Mouse (Mus musculus) neural tube, embryonic 15.5 days (tissue): ENCODE measurements around the gene Pnmal2. TPM values are rescaled to one million over a fixed set of nuclear protein-coding genes. Genes with fewer than 3 reads are reported as not detected.
A peak's percentile ranks its signal among the peaks of the same experiment; 100 is the strongest.
"Not testable (repeated sequence)": the region's sequence is repeated elsewhere in the genome, so short reads cannot be mapped to it uniquely, and the experiment has no call there.

Experiments
- ATAC-seq: fragments of 200-750 bp; cut with Nextera tagmentation; 2 replicates; pipeline ENCODE4 v1.8.0; 2017; ENCODE audit warnings: mild to moderate bottlenecking, moderate TSS enrichment, moderate library complexity; ENCODE audit not compliant: low FRiP score
- H3K27ac ChIP-seq: fragments of 300-500 bp; sonication (generic); replicated peaks from 2 replicates; pipeline ENCODE4 v1.5.1; 2015; ENCODE audit warnings: mild to moderate bottlenecking, inconsistent platforms
- H3K27me3 ChIP-seq: fragments of 300-500 bp; sonication (generic); replicated peaks from 2 replicates; pipeline ENCODE4 v1.6.1; 2015; ENCODE audit warnings: inconsistent platforms
- H3K36me3 ChIP-seq: fragments of 300-500 bp; sonication (generic); 2 replicates; pipeline ENCODE4 v1.6.1; 2015; ENCODE audit warnings: inconsistent platforms
- H3K4me1 ChIP-seq: fragments of 300-500 bp; sonication (generic); 2 replicates; pipeline ENCODE4 v1.6.1; 2015; ENCODE audit warnings: inconsistent platforms
- H3K4me2 ChIP-seq: fragments of 300-500 bp; sonication (generic); 2 replicates; pipeline ENCODE4 v1.6.1; 2015; ENCODE audit warnings: inconsistent platforms, mild to moderate bottlenecking, moderate library complexity
- H3K4me3 ChIP-seq: fragments of 300-500 bp; sonication (generic); replicated peaks from 2 replicates; pipeline ENCODE4 v1.5.1; 2015; ENCODE audit warnings: mild to moderate bottlenecking, inconsistent platforms
- H3K9ac ChIP-seq: fragments of 300-500 bp; sonication (generic); replicated peaks from 2 replicates; pipeline ENCODE4 v1.6.1; 2015; ENCODE audit warnings: mild to moderate bottlenecking, inconsistent platforms
- H3K9me3 ChIP-seq: fragments of 300-500 bp; sonication (generic); replicated peaks from 2 replicates; pipeline ENCODE4 v1.6.1; 2016; ENCODE audit warnings: inconsistent platforms
- WGBS: fragments of 180-500 bp; shearing (Covaris S2); methylation state at CpG from one replicate; pipeline ENCODE4 v1.1.7; 2015; ENCODE audit warnings: mixed read lengths; 5-methylcytosine and 5-hydroxymethylcytosine counted together
- polyA plus RNA-seq: library from polyadenylated mRNA; unstranded; fragments of >200 nt; fragmentation: Nextera tagmentation; extraction: Ambion mirVana; gene quantifications from 2 replicates; pipeline ENCODE4 v1.2.1, GENCODE M21; 2015

Gene Pnmal2
- polyA plus RNA-seq, 1 experiment from 2014 or later = 137 TPM

DNA sequence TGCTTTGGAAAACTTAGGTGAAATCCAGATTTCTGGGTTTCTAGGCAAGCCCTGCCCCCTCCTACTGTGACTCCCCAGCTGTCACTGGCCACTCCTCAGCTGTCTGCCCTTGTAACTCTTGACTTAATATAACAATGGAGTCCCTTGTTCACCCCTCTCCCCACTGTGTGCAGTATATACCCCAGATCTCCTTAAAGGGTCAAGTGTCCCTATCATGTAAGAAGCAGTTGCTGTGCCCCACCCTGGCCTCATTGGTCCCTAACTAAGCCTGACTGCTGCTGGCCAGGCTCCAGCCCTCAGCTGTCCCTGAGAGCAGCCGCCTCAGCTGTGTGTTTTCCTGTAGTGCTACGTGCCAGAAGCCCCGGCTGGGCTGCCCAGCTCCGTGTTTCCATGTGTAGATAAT lies 3.5 kb downstream of the Pnmal2 start:
- ATAC-seq = no peak
- peaks cover 84% of the 10 kb centered on the region for H3K4me1 ChIP-seq
- 0% methylated on average over 4 of the region's 4 CpGs for WGBS

DNA sequence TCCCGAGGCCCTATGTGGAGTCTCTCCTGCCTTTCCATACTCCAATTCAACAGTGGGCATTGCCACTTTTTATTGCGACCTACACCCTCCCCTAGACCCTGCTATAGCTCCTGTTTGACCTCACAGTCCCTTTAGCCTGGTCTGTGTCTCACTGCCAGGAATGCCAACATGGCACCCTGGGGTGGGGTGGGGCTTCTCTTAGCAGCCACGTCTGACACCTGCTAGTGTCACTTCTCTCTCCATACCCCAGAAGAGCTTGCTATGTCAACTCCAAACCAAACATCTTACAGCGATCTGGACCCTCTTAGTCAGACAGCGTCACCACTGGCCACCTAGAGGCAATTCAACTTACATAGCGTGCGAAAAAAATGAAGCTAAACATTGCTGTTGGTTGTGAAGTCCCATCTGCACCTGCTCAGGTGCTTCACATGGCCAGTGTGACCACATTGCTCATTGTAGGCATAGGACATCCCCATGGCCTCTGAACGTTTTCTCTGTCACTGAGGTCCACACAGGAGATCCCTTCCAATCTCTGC lies 4.5 kb downstream of the Pnmal2 start:
- H3K27me3 ChIP-seq = no peaks in the 10 kb centered on the region
- H3K27ac ChIP-seq = peak overlapping the region; percentile 81
- H3K4me1 ChIP-seq = peaks cover 74% of the 10 kb centered on the region
- WGBS = 56% methylated on average over 8 of the region's 8 CpGs
- peak overlapping the region; percentile 68 for H3K4me3 ChIP-seq
- no peak for ATAC-seq
- H3K4me2 ChIP-seq = peak overlapping the region; percentile 93
- H3K9ac ChIP-seq = peak overlapping the region; percentile 90; the same call in 1 of the 2 replicates
- H3K36me3 ChIP-seq = no peaks in the 10 kb centered on the region; the same call in 1 of the 2 replicates
- no peaks in the 10 kb centered on the region for H3K9me3 ChIP-seq

More for the DNA sequence above, 3.5 kb downstream of the Pnmal2 start:
- peak overlapping the region; percentile 68 for H3K4me3 ChIP-seq
- peak overlapping the region; percentile 93 for H3K27ac ChIP-seq
- H3K27me3 ChIP-seq = no peaks in the 10 kb centered on the region
- peak overlapping the region; percentile 93 for H3K4me2 ChIP-seq
- no peaks in the 10 kb centered on the region for H3K9me3 ChIP-seq
- peak overlapping the region; percentile 90 for H3K9ac ChIP-seq
- no peaks in the 10 kb centered on the region; the same call in 1 of the 2 replicates for H3K36me3 ChIP-seq

DNA sequence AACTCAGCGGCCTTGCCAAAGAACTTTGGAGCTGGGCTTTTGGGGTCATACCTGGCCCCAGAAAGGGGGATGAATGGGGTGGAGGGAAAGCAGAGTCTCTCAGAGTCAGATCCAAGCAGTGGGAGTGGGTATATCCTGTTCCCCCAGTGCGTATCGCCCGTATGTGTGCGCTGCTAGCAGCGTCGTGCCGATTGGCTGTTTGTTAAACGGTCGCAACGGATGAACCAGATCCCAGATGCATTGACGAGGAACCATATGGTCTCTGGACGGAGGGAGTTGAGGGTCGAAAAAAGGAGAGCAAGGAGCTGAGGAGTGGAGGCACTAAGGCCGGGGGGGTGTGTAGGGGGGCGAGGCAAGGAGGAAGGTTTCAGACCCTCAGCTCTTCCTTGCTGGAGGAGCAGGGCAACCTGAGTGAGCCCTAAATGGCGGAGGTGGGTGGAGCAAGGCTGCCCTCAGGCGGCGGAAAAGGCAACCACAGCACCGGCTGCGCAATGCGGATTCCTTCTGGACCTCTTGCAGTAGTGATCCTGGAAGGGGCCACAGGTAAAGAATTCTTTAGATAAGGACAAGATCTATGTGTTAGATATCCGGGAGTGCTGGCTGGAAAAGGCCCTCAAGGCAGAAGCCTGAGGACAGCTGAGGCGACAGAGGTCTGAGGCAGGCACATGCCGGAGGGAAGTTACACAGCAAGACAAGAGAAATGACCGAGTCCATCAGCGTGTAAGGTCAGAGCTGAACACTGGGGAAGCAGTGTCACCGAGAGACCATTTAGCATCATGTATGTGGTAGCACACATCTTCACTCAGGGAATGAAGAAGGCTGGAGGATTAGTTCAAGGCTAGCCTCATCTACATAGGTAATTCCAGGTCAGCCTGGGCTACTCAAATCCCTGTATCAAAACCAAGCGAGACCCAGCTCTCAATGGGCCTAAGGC lies 5.7 kb downstream of the Pnmal2 start:
- WGBS = 11% methylated on average over 29 of the region's 29 CpGs
- no peaks in the 10 kb centered on the region for H3K27me3 ChIP-seq
- peak overlapping the region; percentile 35 for H3K9ac ChIP-seq
- H3K4me3 ChIP-seq = peak overlapping the region; percentile 68
- H3K9me3 ChIP-seq = no peaks in the 10 kb centered on the region
- H3K27ac ChIP-seq = peak overlapping the region; percentile 81
- H3K4me1 ChIP-seq = peaks cover 68% of the 10 kb centered on the region
- no peaks in the 10 kb centered on the region; the same call in 1 of the 2 replicates for H3K36me3 ChIP-seq
- peak overlapping the region; percentile 93 for H3K4me2 ChIP-seq
- peak; percentile 67 for ATAC-seq

DNA sequence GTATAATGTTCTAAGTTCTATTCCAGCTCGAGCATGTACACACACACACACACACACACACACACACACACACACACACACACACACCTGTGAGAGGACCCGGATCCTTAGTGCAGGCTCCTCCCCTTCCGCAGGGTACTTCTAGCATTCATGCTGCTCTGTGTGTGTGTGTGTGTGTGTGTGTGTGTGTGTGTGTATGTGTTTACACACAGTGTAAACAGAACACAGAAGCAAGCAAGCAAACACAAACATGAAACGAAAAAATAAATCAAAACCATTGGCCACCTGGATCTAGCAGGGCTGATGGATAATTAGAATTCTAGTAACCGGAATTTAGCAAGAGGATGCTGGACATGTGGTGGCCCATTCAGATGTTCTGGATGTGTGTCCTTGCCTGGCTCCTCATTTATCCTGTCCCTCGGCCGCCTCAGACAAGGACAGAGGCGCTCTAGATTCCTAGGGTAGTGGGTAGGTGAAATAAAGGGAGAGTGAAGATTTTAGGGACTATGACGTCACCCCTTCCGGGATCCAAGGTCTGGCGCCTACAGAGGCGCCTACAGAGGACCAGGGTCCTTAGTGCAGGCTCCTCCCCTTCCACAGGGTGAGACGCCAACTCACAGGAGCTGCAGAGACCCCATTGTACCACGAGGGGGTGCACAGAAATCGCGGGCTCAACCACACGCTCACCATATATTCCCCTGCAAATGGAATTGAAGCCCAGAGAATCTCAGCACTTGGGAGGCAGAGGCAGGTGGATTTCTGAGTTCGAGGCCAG lies 6.6 kb downstream of the Pnmal2 start:
- H3K4me3 ChIP-seq = no peak overlapping the region
- WGBS = 26% methylated on average over 18 of the region's 18 CpGs
- H3K9ac ChIP-seq = no peak overlapping the region
- no peaks in the 10 kb centered on the region for H3K9me3 ChIP-seq
- H3K27ac ChIP-seq = peak overlapping the region; percentile 81
- peak overlapping the region; percentile 93; the same call in 1 of the 2 replicates for H3K4me2 ChIP-seq
- no peaks in the 10 kb centered on the region; the same call in 1 of the 2 replicates for H3K36me3 ChIP-seq
- peaks cover 59% of the 10 kb centered on the region for H3K4me1 ChIP-seq
- ATAC-seq = peak; percentile 54
- H3K27me3 ChIP-seq = no peaks in the 10 kb centered on the region

DNA sequence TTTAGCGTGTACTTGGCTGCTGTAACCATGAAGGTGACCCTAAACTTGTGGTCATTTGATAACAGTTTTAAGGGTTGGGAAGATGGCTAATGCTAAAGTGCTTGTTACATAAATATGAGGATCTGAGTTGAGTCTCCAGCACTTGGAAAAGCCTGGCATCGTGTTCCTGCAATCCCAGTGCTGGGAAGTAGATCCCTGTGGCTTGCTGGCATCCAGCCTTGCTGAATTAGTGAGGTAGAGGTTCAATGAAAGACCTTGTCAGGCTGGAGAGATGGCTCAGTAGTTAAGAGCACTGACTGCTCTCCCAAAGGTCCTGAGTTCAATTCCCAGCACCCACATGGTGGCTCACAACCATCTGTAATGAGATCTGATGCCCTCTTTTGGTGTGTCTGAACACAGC lies 9.3 kb downstream of the Pnmal2 start:
- H3K9me3 ChIP-seq, H3K4me2 ChIP-seq, H3K27ac ChIP-seq, H3K27me3 ChIP-seq, ATAC-seq, H3K9ac ChIP-seq, H3K4me3 ChIP-seq, H3K36me3 ChIP-seq: not testable (repeated sequence)
- 68% methylated on average over 2 of the region's 2 CpGs for WGBS
- H3K4me1 ChIP-seq = peaks cover 55% of the 10 kb centered on the region

DNA sequence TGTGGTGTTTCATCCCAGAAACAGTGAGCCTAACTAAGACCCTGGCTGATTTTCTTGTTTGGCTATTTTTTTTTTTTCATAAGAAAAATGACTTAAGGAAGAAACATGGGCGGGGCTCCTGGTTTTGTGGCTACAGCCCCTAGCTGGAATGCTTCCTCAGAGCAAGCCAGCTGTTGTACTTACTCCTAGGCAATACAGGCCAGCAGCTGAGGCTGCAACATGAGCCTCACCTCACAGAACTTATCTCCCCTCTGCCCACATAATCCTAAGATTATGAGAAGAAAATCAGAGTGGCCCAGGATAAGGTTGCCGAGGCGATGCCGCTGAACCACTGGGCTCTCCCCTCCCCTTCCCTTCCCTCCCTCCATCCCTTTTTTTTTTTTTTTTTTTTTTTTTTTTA lies 11.2 kb downstream of the Pnmal2 start:
- no peak overlapping the region for H3K4me3 ChIP-seq
- no peak overlapping the region for H3K9ac ChIP-seq
- no peak for ATAC-seq
- no peaks in the 10 kb centered on the region for H3K36me3 ChIP-seq
- H3K27me3 ChIP-seq = no peaks in the 10 kb centered on the region
- WGBS = 90% methylated on average over 4 of the region's 4 CpGs
- no peaks in the 10 kb centered on the region for H3K9me3 ChIP-seq
- H3K4me2 ChIP-seq = no peak overlapping the region
- H3K27ac ChIP-seq = peak overlapping the region; percentile 89
- H3K4me1 ChIP-seq = peaks cover 53% of the 10 kb centered on the region

DNA sequence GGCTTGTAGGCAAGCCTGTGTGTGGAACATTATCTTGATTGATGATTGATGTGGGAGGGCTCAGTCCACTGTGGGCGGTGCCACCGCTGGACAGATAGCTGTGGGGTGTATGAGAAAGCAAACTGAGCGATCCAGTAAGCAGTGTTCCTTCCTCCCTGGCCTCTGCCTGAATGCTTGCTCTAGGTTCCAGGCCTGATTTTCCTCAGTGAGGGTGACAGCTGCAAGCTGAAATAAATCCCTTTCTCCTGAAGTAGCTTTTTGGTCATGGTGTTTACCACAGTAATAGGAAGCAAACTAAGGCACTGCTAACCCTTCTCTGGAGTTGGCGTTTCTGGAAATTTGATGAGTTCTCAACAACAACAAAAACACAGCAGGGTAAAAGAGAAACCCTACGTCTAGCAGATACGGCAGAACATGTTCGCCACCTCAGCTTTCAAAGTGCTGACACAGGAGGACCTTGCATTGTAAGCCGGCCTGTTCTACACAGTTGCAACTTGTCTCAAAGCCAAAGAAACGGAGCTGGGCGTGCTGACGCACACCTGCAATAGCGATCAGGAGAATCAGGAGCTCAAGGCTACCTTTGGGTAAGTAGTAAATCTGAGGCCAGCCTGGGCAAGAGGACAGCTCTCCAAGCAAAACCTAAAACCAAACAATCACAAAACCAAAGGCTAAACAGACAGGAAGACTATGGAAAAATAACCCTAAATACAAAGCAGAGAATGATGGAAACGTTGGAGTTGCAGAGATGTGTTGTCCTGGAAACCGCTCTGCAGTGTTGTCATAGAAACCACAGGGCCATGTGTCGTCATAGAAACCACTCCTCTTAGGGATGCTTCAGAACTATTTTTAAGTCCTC lies 12.2 kb downstream of the Pnmal2 start:
- peak overlapping the region; percentile 40 for H3K4me2 ChIP-seq
- no peaks in the 10 kb centered on the region for H3K36me3 ChIP-seq
- H3K4me3 ChIP-seq = no peak overlapping the region
- no peaks in the 10 kb centered on the region for H3K27me3 ChIP-seq
- H3K9me3 ChIP-seq = no peaks in the 10 kb centered on the region
- H3K4me1 ChIP-seq = peaks cover 56% of the 10 kb centered on the region
- ATAC-seq = peak; percentile 56; the same call in 1 of the 2 replicates
- no peak overlapping the region for H3K9ac ChIP-seq
- WGBS = 30% methylated on average over 15 of the region's 15 CpGs
- H3K27ac ChIP-seq = peak overlapping the region; percentile 89

DNA sequence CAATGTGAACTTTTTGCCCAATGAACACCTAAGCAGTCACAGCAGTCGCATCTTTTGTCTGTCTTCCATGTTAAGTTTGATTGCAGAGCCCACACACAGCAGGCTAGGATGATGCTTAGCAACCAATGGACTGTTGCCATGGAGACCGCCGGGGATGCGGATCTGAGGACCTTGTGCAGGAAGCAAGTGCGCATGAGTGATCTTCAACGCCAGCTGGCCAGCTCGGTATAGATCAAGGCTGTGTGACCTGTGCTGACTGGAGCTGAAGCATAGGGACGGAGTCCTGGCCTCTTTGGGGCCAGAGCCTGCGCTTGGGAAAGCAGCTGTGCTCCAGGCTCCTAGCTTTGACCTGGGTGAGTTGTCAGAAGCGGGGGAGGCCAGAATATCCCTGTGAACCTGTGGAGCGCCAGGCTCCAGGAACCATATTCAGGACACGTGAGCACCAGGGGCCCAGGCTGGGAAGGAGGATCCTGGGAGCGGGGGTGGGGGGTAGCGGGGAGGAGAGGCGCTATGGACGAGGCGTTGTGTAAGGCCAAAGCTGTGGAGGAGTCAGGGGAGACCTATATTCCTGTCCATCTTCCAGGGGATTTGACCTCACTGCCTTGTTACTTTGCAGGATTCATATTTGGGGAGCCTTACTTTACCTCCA lies 15.2 kb downstream of the Pnmal2 start, which contains the start of gene Pnmal1:
Pnmal1 (plus strand) TSS at position 141 of the 649 bp plus-strand sequence.
- Histone ChIP-seq H3K9me3 (no peaks in the 10 kb centered on the region), H3K27me3 (no peaks in the 10 kb centered on the region), H3K4me2 (peak within 1 kb of the TSS; percentile 67), H3K36me3 (no peaks in the 10 kb centered on the region; the same call in 1 of the 2 replicates), H3K4me3 (peak within 1 kb of the TSS; percentile 43), H3K9ac (peak within 1 kb of the TSS; percentile 54), H3K4me1 (peaks cover 61% of the 10 kb centered on the region), H3K27ac (peak within 1 kb of the TSS; percentile 87)
- WGBS = 6% methylated on average over 17 of the region's 17 CpGs
- peak; percentile 94 for ATAC-seq

DNA sequence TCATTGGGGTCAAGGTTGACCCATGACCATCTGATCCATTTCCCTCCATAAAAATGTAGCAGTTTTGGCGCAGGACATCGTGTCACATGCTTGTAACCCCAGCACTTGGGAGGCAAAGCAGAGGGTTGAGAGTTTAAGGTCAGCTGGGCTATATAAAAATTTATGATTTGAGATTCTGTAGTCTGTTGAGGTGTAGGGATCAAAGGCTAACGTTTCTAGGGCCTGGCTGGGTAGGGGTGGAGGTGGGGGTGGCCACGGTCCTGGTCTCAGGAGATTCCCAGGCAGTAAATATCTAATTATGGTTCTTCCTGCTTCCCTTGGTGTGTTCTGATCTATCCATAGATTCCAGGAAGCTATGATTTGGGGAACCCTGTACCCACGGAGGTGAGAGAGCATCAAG lies 17.2 kb downstream of the Pnmal2 start:
- ATAC-seq = no peak
- Histone ChIP-seq H3K4me2 (peak overlapping the region; percentile 67), H3K9ac (no peak overlapping the region), H3K27me3 (no peaks in the 10 kb centered on the region), H3K36me3 (no peaks in the 10 kb centered on the region; the same call in 1 of the 2 replicates), H3K4me3 (no peak overlapping the region; the same call in 1 of the 2 replicates), H3K4me1 (peaks cover 56% of the 10 kb centered on the region), H3K27ac (no peak overlapping the region), H3K9me3 (no peaks in the 10 kb centered on the region)
- 74% methylated on average over 5 of the region's 5 CpGs for WGBS

DNA sequence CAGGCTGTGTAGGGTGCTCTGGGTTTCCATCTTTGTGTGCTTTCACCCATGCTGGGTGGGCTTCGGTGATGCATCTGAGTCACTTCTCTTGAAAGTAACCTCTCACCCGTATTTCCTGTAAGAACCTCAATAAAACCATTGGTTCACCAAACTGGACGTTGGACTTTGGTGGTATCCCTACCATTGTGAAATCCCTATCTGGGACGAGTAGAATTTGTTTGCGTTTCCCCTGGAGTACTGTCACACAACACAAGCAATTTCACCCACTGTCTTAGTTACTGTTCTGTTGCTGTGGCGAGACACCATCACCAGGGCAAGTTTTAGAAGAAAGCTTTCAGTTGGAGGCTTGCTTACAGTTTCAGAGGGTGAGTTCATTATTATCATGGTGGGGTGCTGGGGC lies 23.9 kb downstream of the Pnmal2 start:
- Histone ChIP-seq H3K4me1 (0 out of 2 replicates have a peak, but pooled peaks cover 2% of the 10 kb centered on the region), H3K4me2 (no peak overlapping the region), H3K9me3 (no peaks in the 10 kb centered on the region), H3K27ac (no peak overlapping the region), H3K4me3 (no peak overlapping the region), H3K27me3 (no peaks in the 10 kb centered on the region), H3K9ac (no peak overlapping the region), H3K36me3 (no peaks in the 10 kb centered on the region)
- 89% methylated on average over 6 of the region's 6 CpGs for WGBS
- no peak for ATAC-seq
